Mouse (Mus musculus) layer of hippocampus, adult 9-11 months (tissue): ENCODE data around the gene Sult6b2.
A peak's percentile ranks its signal among the peaks of the same experiment; 100 is the strongest.

Source experiments
- DNase-seq: peaks from one replicate; pipeline ENCODE4 v3.0.0; 2022

Sult6b2 gene

GRCm38 (mm10) chr6:142804402-142804801, at the start of gene Sult6b2:
Gene Sult6b2, minus strand, starts transcription at chr6:142804502.
- DNase-seq: no peak

GRCm38 (mm10) chr6:142852419-142853377, 48.4 kb upstream of the Sult6b2 start:
- DNase-seq: peak; percentile 55

- DNase-seq: peak; percentile 23
Observed at GRCm38 (mm10) chr6:142850436-142850835, 46.1 kb upstream of the Sult6b2 start.

GRCm38 (mm10) chr6:142849326-142849725, 45.0 kb upstream of the Sult6b2 start:
- DNase-seq: no peak

GRCm38 (mm10) chr6:142847914-142848674, 43.8 kb upstream of the Sult6b2 start:
- DNase-seq: no peak

GRCm38 (mm10) chr6:142846855-142847254, 42.6 kb upstream of the Sult6b2 start:
- DNase-seq: no peak

GRCm38 (mm10) chr6:142845066-142845465, 40.8 kb upstream of the Sult6b2 start:
- DNase-seq: no peak

- DNase-seq: no peak
Observed at GRCm38 (mm10) chr6:142844061-142844460, 39.8 kb upstream of the Sult6b2 start.

GRCm38 (mm10) chr6:142838501-142838900, 34.2 kb upstream of the Sult6b2 start:
- no peak for DNase-seq

- DNase-seq: no peak
Observed at GRCm38 (mm10) chr6:142837326-142837725, 33.0 kb upstream of the Sult6b2 start.

GRCm38 (mm10) chr6:142835726-142836125, 31.4 kb upstream of the Sult6b2 start:
- DNase-seq: no peak

GRCm38 (mm10) chr6:142834911-142835310, 30.6 kb upstream of the Sult6b2 start:
- DNase-seq: no peak

- no peak for DNase-seq
Observed at GRCm38 (mm10) chr6:142831706-142832105, 27.4 kb upstream of the Sult6b2 start.

- peak; percentile 18 for DNase-seq
Observed at GRCm38 (mm10) chr6:142831243-142831642, 26.9 kb upstream of the Sult6b2 start.

GRCm38 (mm10) chr6:142830221-142830620, 25.9 kb upstream of the Sult6b2 start:
- DNase-seq: no peak

- DNase-seq: no peak
Observed at GRCm38 (mm10) chr6:142825449-142825848, 21.1 kb upstream of the Sult6b2 start.

- DNase-seq: no peak
Observed at GRCm38 (mm10) chr6:142823008-142823787, 18.9 kb upstream of the Sult6b2 start.

GRCm38 (mm10) chr6:142818306-142818705, 14.0 kb upstream of the Sult6b2 start:
- DNase-seq: no peak

- no peak for DNase-seq
Observed at GRCm38 (mm10) chr6:142815513-142815912, 11.2 kb upstream of the Sult6b2 start.

GRCm38 (mm10) chr6:142814495-142814921, 10.2 kb upstream of the Sult6b2 start:
- DNase-seq: peak; percentile 79

- DNase-seq: no peak
Observed at GRCm38 (mm10) chr6:142814011-142814410, 9.7 kb upstream of the Sult6b2 start.

- no peak for DNase-seq
Observed at GRCm38 (mm10) chr6:142812969-142813368, 8.7 kb upstream of the Sult6b2 start.

GRCm38 (mm10) chr6:142810239-142810638, 5.9 kb upstream of the Sult6b2 start:
- DNase-seq: no peak
